Mouse (Mus musculus): Measurements from ENCODE around the gene Scnn1a.
"Not testable (repeated sequence)": the region's sequence is repeated elsewhere in the genome, so short reads cannot be mapped to it uniquely, and the experiment has no call there.

The Scnn1a gene

GRCm38 (mm10) chr6:125300982-125301381, 19.5 kb upstream of the Scnn1a start:
- no peak for DNase-seq (ENCODE audit: low read depth, low spot score)
- Histone ChIP-seq H3K27me3 (ENCODE audit: control insufficient read depth, insufficient read depth, low read length, poor library complexity, severe bottlenecking) (no peaks in the 10 kb centered on the region), H3K36me3 (ENCODE audit: control insufficient read depth, insufficient read depth, low read length, poor library complexity, severe bottlenecking) (no peaks in the 10 kb centered on the region)

- Histone ChIP-seq H3K36me3 (ENCODE audit: control insufficient read depth, insufficient read depth, low read length, poor library complexity, severe bottlenecking) (no peaks in the 10 kb centered on the region), H3K27me3 (ENCODE audit: control insufficient read depth, insufficient read depth, low read length, poor library complexity, severe bottlenecking) (no peaks in the 10 kb centered on the region)
- DNase-seq (ENCODE audit: low read depth, low spot score) = no peak
Measured at GRCm38 (mm10) chr6:125302231-125302982, 18.1 kb upstream of the Scnn1a start.

GRCm38 (mm10) chr6:125303242-125303641, 17.2 kb upstream of the Scnn1a start:
- Histone ChIP-seq H3K27me3 (ENCODE audit: control insufficient read depth, insufficient read depth, low read length, poor library complexity, severe bottlenecking) (no peaks in the 10 kb centered on the region), H3K36me3 (ENCODE audit: control insufficient read depth, insufficient read depth, low read length, poor library complexity, severe bottlenecking) (no peaks in the 10 kb centered on the region)
- no peak for DNase-seq (ENCODE audit: low read depth, low spot score)

GRCm38 (mm10) chr6:125304408-125304807, 16.1 kb upstream of the Scnn1a start:
- H3K27me3 ChIP-seq (ENCODE audit: control insufficient read depth, insufficient read depth, low read length, poor library complexity, severe bottlenecking); H3K36me3 ChIP-seq (ENCODE audit: control insufficient read depth, insufficient read depth, low read length, poor library complexity, severe bottlenecking); DNase-seq (ENCODE audit: low read depth, low spot score): not testable (repeated sequence)

GRCm38 (mm10) chr6:125305465-125305864, 15.0 kb upstream of the Scnn1a start:
- Histone ChIP-seq H3K27me3 (ENCODE audit: control insufficient read depth, insufficient read depth, low read length, poor library complexity, severe bottlenecking) (no peaks in the 10 kb centered on the region), H3K36me3 (ENCODE audit: control insufficient read depth, insufficient read depth, low read length, poor library complexity, severe bottlenecking) (no peaks in the 10 kb centered on the region)
- no peak for DNase-seq (ENCODE audit: low read depth, low spot score)

GRCm38 (mm10) chr6:125307091-125307490, 13.4 kb upstream of the Scnn1a start:
- no peaks in the 10 kb centered on the region for H3K27me3 ChIP-seq (ENCODE audit: control insufficient read depth, insufficient read depth, low read length, poor library complexity, severe bottlenecking)
- H3K36me3 ChIP-seq (ENCODE audit: control insufficient read depth, insufficient read depth, low read length, poor library complexity, severe bottlenecking) = no peaks in the 10 kb centered on the region
- DNase-seq (ENCODE audit: low read depth, low spot score) = no peak

- no peak for DNase-seq (ENCODE audit: low read depth, low spot score)
- no peaks in the 10 kb centered on the region for H3K27me3 ChIP-seq (ENCODE audit: control insufficient read depth, insufficient read depth, low read length, poor library complexity, severe bottlenecking)
- no peaks in the 10 kb centered on the region for H3K36me3 ChIP-seq (ENCODE audit: control insufficient read depth, insufficient read depth, low read length, poor library complexity, severe bottlenecking)
Measured at GRCm38 (mm10) chr6:125308921-125309320, 11.5 kb upstream of the Scnn1a start.

- DNase-seq (ENCODE audit: low read depth, low spot score) = no peak
- H3K36me3 ChIP-seq (ENCODE audit: control insufficient read depth, insufficient read depth, low read length, poor library complexity, severe bottlenecking) = no peaks in the 10 kb centered on the region
- H3K27me3 ChIP-seq (ENCODE audit: control insufficient read depth, insufficient read depth, low read length, poor library complexity, severe bottlenecking) = no peaks in the 10 kb centered on the region
Measured at GRCm38 (mm10) chr6:125309406-125309805, 11.1 kb upstream of the Scnn1a start.

GRCm38 (mm10) chr6:125312171-125312570, 8.3 kb upstream of the Scnn1a start:
- no peak for DNase-seq (ENCODE audit: low read depth, low spot score)
- no peaks in the 10 kb centered on the region for H3K27me3 ChIP-seq (ENCODE audit: control insufficient read depth, insufficient read depth, low read length, poor library complexity, severe bottlenecking)
- no peaks in the 10 kb centered on the region for H3K36me3 ChIP-seq (ENCODE audit: control insufficient read depth, insufficient read depth, low read length, poor library complexity, severe bottlenecking)

GRCm38 (mm10) chr6:125312581-125313355, 7.7 kb upstream of the Scnn1a start:
- no peaks in the 10 kb centered on the region for H3K27me3 ChIP-seq (ENCODE audit: control insufficient read depth, insufficient read depth, low read length, poor library complexity, severe bottlenecking)
- no peak for DNase-seq (ENCODE audit: low read depth, low spot score)
- no peaks in the 10 kb centered on the region for H3K36me3 ChIP-seq (ENCODE audit: control insufficient read depth, insufficient read depth, low read length, poor library complexity, severe bottlenecking)

GRCm38 (mm10) chr6:125313546-125314230, 6.8 kb upstream of the Scnn1a start, which contains the start of gene Ltbr:
TSS of gene Ltbr (minus strand) at chr6:125313885.
- H3K27me3 ChIP-seq (ENCODE audit: control insufficient read depth, insufficient read depth, low read length, poor library complexity, severe bottlenecking) = no peaks in the 10 kb centered on the region
- H3K36me3 ChIP-seq (ENCODE audit: control insufficient read depth, insufficient read depth, low read length, poor library complexity, severe bottlenecking) = no peaks in the 10 kb centered on the region
- DNase-seq (ENCODE audit: low read depth, low spot score) = peak; percentile 38

- H3K27me3 ChIP-seq (ENCODE audit: control insufficient read depth, insufficient read depth, low read length, poor library complexity, severe bottlenecking) = no peaks in the 10 kb centered on the region
- no peak for DNase-seq (ENCODE audit: low read depth, low spot score)
- no peaks in the 10 kb centered on the region for H3K36me3 ChIP-seq (ENCODE audit: control insufficient read depth, insufficient read depth, low read length, poor library complexity, severe bottlenecking)
Measured at GRCm38 (mm10) chr6:125314231-125314563, 6.3 kb upstream of the Scnn1a start.

GRCm38 (mm10) chr6:125314746-125315145, 5.7 kb upstream of the Scnn1a start:
- DNase-seq (ENCODE audit: low read depth, low spot score) = no peak
- H3K27me3 ChIP-seq (ENCODE audit: control insufficient read depth, insufficient read depth, low read length, poor library complexity, severe bottlenecking) = no peaks in the 10 kb centered on the region
- H3K36me3 ChIP-seq (ENCODE audit: control insufficient read depth, insufficient read depth, low read length, poor library complexity, severe bottlenecking) = no peaks in the 10 kb centered on the region

- Histone ChIP-seq H3K36me3 (ENCODE audit: control insufficient read depth, insufficient read depth, low read length, poor library complexity, severe bottlenecking) (no peaks in the 10 kb centered on the region), H3K27me3 (ENCODE audit: control insufficient read depth, insufficient read depth, low read length, poor library complexity, severe bottlenecking) (no peaks in the 10 kb centered on the region)
- no peak for DNase-seq (ENCODE audit: low read depth, low spot score)
Measured at GRCm38 (mm10) chr6:125317077-125317476, 3.4 kb upstream of the Scnn1a start.
